Mouse (Mus musculus) ovary, postnatal 14 days (tissue): ENCODE results near the gene Lpar4.
A peak's percentile ranks its signal among the peaks of the same experiment; 100 is the strongest.

ENCODE experiments used
- DNase-seq: peaks from one replicate; pipeline ENCODE4 v3.0.0; 2022; ENCODE audit warnings: low spot score

Gene Lpar4

DNA sequence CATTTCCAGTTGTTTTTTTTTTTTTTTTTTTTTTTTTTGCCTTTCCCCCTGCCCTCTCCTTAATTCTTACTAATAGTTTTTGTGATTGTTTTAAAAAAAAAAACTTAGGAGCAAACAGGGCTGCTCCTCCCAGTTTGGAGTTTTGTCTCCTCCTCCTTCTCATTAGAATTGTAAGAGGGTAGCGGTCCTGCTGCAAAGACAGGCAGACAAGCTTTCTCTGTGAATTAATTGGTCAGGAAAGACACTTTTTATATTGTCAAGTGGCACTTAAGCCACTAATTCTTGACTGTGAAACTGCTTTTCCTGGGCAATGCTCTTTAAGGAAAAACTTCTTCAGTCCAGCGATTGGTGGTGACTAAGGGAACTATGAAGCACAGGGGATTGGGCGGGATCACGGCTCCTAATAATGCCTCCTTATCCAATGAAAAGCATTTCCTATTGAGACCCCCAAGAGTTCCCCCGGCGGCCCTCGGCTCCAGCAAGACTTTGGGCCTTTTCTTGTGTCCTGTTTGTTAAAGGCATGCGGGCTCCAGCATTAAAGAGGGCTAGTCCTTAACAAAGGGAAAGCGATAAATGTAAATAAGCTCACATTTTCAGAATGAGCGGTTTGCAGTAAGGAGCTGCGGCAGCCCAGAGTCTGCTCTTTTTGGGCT is at the start of gene Lpar4:
TSS of gene Lpar4 (plus strand) at position 451 of the 653 bp plus-strand sequence.
- peak; percentile 8 for DNase-seq

- DNase-seq = no peak
Observed at GRCm38 (mm10) chrX:106871426-106871825, 49.0 kb upstream of the Lpar4 start.

- DNase-seq = no peak
Observed at GRCm38 (mm10) chrX:106871894-106872293, 48.5 kb upstream of the Lpar4 start.

- DNase-seq = no peak
Observed at GRCm38 (mm10) chrX:106872315-106872714, 48.1 kb upstream of the Lpar4 start.

DNA sequence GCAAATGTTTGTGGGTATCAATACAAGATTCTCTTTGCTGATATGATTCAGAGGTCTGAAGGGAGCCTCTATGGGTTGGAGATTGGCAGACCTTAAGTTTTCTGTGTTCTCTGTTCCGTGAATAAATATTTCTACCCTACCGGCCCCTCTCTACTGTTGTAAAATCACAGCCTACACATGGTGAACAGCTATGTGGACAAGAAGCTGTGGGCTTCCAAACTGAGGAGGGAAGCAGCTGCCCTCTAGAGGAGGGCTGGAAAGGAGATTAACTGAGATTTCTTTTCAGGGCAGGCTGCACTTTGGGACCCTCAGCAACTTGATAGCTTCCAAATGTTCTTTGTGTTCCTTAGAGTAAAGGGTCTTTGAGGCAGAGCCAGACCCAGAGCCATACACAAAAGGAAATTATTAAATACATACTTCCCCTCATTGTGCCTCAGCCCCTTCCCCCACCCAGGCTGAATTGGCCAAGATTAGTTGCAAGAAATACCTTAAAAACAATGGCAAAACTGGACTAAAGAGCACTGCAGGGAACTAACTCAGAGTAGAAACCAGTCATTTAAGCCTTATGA is 22.6 kb upstream of the Lpar4 start:
- no peak for DNase-seq

DNA sequence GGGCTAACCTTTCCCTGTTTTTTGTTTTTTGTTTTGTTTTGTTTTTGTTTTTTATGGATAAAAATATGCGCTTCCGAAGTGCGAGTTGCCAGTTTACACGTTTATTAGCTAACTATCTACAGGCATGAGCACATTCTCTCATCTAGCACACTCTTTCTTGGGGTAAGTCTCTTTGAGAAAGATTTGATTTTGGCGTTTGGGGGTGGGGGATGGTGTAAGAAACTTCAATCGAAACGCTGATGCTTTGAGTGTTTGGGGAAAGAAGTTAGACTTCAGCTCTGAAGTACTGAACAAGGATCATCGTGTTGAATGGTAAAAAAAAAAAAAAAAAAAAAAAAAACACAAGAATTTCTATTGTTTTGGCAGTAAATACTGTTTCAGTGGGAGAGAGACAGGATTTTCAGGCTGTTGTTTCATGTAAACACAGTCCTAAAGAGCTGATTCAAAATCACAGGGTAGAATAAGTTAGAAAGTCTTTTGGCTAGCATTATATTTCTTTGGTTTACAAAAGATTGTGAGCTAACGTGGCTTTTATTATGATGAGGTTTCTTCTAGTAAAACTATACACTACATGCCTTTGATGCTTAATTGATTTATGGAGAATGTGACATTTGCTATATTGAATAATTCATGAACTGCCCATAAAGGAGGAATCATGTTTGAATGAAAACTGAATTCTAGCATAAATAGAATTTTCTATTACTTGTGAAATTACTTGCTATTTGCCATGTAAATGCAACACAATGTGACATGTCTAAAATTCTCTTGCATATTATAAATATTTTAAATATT is 599 bp downstream of the Lpar4 start:
- no peak for DNase-seq

DNA sequence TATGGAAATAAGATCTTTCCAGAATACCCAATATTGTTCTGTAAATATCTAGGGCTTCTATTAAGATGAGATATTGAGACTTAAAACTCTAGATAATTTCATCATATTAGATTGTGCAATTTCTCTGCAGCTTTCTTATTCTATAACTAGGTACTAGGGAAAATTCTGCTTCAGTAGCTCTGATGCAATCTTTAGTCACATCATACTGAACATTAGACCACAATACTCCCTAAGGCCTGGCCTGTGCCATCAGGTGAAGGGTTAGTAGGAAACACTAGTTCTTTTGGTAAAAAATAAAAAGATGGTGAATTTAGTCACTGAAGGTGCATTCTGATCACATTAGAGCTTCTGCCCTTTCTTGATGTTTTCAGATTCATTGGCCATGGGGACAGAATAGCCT is 4.1 kb downstream of the Lpar4 start:
- no peak for DNase-seq

- DNase-seq = no peak
Observed at GRCm38 (mm10) chrX:106939326-106939725, 18.9 kb downstream of the Lpar4 start.

DNA sequence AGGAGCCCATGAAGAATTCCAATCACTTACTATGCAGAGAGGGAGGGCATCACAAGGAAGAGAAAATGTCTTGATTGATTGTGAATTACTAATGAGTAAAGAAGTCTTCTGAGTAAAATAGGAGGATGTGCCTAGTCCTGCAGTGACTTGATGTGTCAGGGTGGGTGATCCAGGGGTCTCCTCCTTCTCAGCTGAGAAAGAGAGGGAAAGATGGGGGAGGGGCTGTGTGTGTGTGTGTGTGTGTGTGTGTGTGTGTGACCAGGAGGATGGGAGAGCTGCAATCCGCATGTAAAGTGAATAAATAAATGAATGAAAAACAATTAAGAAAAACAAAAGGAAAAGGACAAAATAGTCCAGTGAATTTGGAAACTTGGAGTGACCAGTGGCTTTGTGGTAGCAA is 30.1 kb downstream of the Lpar4 start:
- no peak for DNase-seq

GRCm38 (mm10) chrX:106951016-106951415 is 30.6 kb downstream of the Lpar4 start:
- no peak for DNase-seq

- no peak for DNase-seq
Observed at GRCm38 (mm10) chrX:106953840-106954239, 33.4 kb downstream of the Lpar4 start.

GRCm38 (mm10) chrX:106962233-106962632 is 41.8 kb downstream of the Lpar4 start:
- DNase-seq = no peak

DNA sequence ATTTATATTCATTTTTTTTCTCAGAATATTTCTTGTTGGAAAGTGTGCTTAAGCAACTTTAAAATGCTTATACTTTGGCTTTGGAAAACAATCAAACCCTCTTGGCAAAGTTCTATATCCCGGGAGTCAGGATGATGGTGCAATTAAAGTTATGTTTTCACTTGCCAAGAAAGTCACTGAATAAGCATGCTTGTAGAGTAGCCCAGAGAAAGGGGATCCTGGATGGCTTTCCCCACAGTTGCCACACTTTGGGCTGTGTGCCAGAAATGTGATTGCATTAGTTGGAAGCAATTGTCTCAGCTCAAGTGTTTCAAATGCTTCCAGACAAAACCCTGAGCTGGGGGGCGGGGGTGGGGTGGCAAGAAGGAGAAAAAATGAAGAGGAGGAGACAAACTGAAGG is 43.9 kb downstream of the Lpar4 start:
- peak; percentile 11 for DNase-seq
